Mouse (Mus musculus): ENCODE data around the gene Tsx.

GRCm38 (mm10) chrX:103443755-103444154 lies 29.5 kb downstream of the Tsx start:
- TF ChIP-seq POLR2A (IDR thresholded peaks at IDR 0.05; ENCODE audit: low read depth, low read length) (no peak), CTCF (IDR thresholded peaks at IDR 0.05; ENCODE audit: extremely low read depth, insufficient read depth, insufficient read length, insufficient replicate concordance) (no peak)
